Mouse (Mus musculus) left cerebral cortex, adult 11 months (tissue): ENCODE results near the gene Gm21663.
"Not testable (repeated sequence)": the region's sequence is repeated elsewhere in the genome, so short reads cannot be mapped to it uniquely, and the experiment has no call there.

Experiments
- DNase-seq: peaks from one replicate; pipeline ENCODE4 v3.0.0; 2022; ENCODE audit warnings: low spot score

Gm21663 gene

GRCm38 (mm10) chr5:25942281-25942680, at the start of gene Gm21663:
Gene Gm21663, minus strand, starts transcription at chr5:25942381.
- DNase-seq = not testable (repeated sequence)

GRCm38 (mm10) chr5:25988550-25988949, 46.4 kb upstream of the Gm21663 start, which contains the start of gene Gm21698:
Gene Gm21698, minus strand, starts transcription at chr5:25988650.
- not testable (repeated sequence) for DNase-seq

- not testable (repeated sequence) for DNase-seq
These were observed 30.4 kb upstream of the Gm21663 start, which contains the start of gene Gm21680 for GRCm38 (mm10) chr5:25972563-25972962. Gene Gm21680, minus strand, starts transcription at chr5:25972663.

- DNase-seq = not testable (repeated sequence)
These were observed 14.9 kb upstream of the Gm21663 start for GRCm38 (mm10) chr5:25957050-25957449.

- DNase-seq = not testable (repeated sequence)
These were observed 14.4 kb upstream of the Gm21663 start for GRCm38 (mm10) chr5:25956611-25957010.

GRCm38 (mm10) chr5:25954317-25954716, 12.1 kb upstream of the Gm21663 start, which contains the start of gene Gm21671:
Gene Gm21671, minus strand, starts transcription at chr5:25954417.
- not testable (repeated sequence) for DNase-seq

- not testable (repeated sequence) for DNase-seq
These were observed 3.2 kb upstream of the Gm21663 start for GRCm38 (mm10) chr5:25945391-25945790.

- no peak for DNase-seq
These were observed 50.9 kb downstream of the Gm21663 start for GRCm38 (mm10) chr5:25891321-25891720.

- DNase-seq = no peak
These were observed 52.3 kb downstream of the Gm21663 start for GRCm38 (mm10) chr5:25889746-25890382.

- no peak for DNase-seq
These were observed 55.5 kb downstream of the Gm21663 start for GRCm38 (mm10) chr5:25886708-25887107.
